Mouse (Mus musculus): Measurements from ENCODE around the gene Rasal2. TPM values are rescaled to one million over a fixed set of nuclear protein-coding genes. Genes with fewer than 3 reads are reported as not detected.

Rasal2 gene
- polyA plus RNA-seq, 1 experiment from 2014 or later, result 16.6 TPM

GRCm38 (mm10) chr1:157425741-157426427 lies 13.5 kb upstream of the Rasal2 start:
- CTCF ChIA-PET, result interaction anchor here (1.0 to 2.4 kb wide), 2 partner anchors 18 to 126 kb away, joined by 3 to 9 read pairs; no protein-coding TSS in a partner anchor
- ATAC-seq (no peak), DNase-seq (ENCODE audit: low read depth, low spot score) (no peak)
- POLR2A ChIA-PET, result no interaction called here
- in situ Hi-C loops (cut with MboI; ENCODE audit: low pct_unique_long_range_greater_than_20kb), result no loop called here
- no peak for TF ChIP-seq CTCF (IDR thresholded peaks at IDR 0.05)
- H3K27me3 ChIP-seq, result no peaks in the 10 kb centered on the region

GRCm38 (mm10) chr1:157417861-157418260 lies 5.5 kb upstream of the Rasal2 start:
- no peak for TF ChIP-seq CTCF (IDR thresholded peaks at IDR 0.05)
- no peak for ATAC-seq
- no peak for DNase-seq (ENCODE audit: low read depth, low spot score)
- no peaks in the 10 kb centered on the region for H3K27me3 ChIP-seq
- ChIA-PET CTCF (interaction anchor here (2.0 kb wide), 1 partner anchor 119 kb away, joined by 4 read pairs; no protein-coding TSS in a partner anchor), POLR2A (no interaction called here)
- in situ Hi-C loops (cut with MboI; ENCODE audit: low pct_unique_long_range_greater_than_20kb), result no loop called here

GRCm38 (mm10) chr1:157417414-157417813 lies 5.0 kb upstream of the Rasal2 start:
- POLR2A ChIA-PET, result no interaction called here
- no peak for DNase-seq (ENCODE audit: low read depth, low spot score)

GRCm38 (mm10) chr1:157416628-157417027 lies 4.2 kb upstream of the Rasal2 start:
- no peak for TF ChIP-seq CTCF (IDR thresholded peaks at IDR 0.05)
- H3K27me3 ChIP-seq, result no peaks in the 10 kb centered on the region
- CTCF ChIA-PET, result no interaction called here
- ATAC-seq, result no peak
- in situ Hi-C loops (cut with MboI; ENCODE audit: low pct_unique_long_range_greater_than_20kb), result no loop called here
- POLR2A ChIA-PET, result interaction anchor here (0.6 kb wide), 1 partner anchor 103 kb away, joined by 3 read pairs; no protein-coding TSS in a partner anchor
- no peak for DNase-seq (ENCODE audit: low read depth, low spot score)

More at GRCm38 (mm10) chr1:157417414-157417813, 5.0 kb upstream of the Rasal2 start:
- in situ Hi-C loops (cut with MboI; ENCODE audit: low pct_unique_long_range_greater_than_20kb), result no loop called here
- CTCF ChIA-PET, result no interaction called here
- ATAC-seq, result no peak
- TF ChIP-seq CTCF (IDR thresholded peaks at IDR 0.05), result no peak
- no peaks in the 10 kb centered on the region for H3K27me3 ChIP-seq

GRCm38 (mm10) chr1:157415771-157416170 lies 3.4 kb upstream of the Rasal2 start:
- TF ChIP-seq CTCF (IDR thresholded peaks at IDR 0.05), result no peak
- CTCF ChIA-PET, result no interaction called here
- DNase-seq (ENCODE audit: low read depth, low spot score) (no peak), ATAC-seq (no peak)
- in situ Hi-C loops (cut with MboI; ENCODE audit: low pct_unique_long_range_greater_than_20kb), result no loop called here
- POLR2A ChIA-PET, result no interaction called here
- no peaks in the 10 kb centered on the region for H3K27me3 ChIP-seq

GRCm38 (mm10) chr1:157411711-157412380 lies 549 bp downstream of the Rasal2 start:
- ChIA-PET CTCF (interaction anchor here (0.8 to 2.0 kb wide), 7 partner anchors 32 to 126 kb away, joined by 3 to 6 read pairs (median 4); no protein-coding TSS in a partner anchor), POLR2A (interaction anchor here (0.9 to 1.0 kb wide), 2 partner anchors 47 to 114 kb away, joined by 3 read pairs; no protein-coding TSS in a partner anchor)
- TF ChIP-seq CTCF (IDR thresholded peaks at IDR 0.05), result no peak
- in situ Hi-C loops (cut with MboI; ENCODE audit: low pct_unique_long_range_greater_than_20kb), result loop anchor here (5.0 kb wide), 1 partner anchor 115 kb away; no protein-coding TSS in a partner anchor
- ATAC-seq, result peak; percentile 75
- no peaks in the 10 kb centered on the region for H3K27me3 ChIP-seq
- no peak for DNase-seq (ENCODE audit: low read depth, low spot score)

- POLR2A ChIA-PET, result interaction anchor here (0.6 kb wide), 2 partner anchors 12 to 927 kb away, joined by 3 to 9 read pairs; no protein-coding TSS in a partner anchor
- no peak for DNase-seq (ENCODE audit: low read depth, low spot score)
- CTCF ChIA-PET, result interaction anchor here (0.8 to 2.0 kb wide), 7 partner anchors 32 to 126 kb away, joined by 3 to 6 read pairs (median 4); no protein-coding TSS in a partner anchor
- in situ Hi-C loops (cut with MboI; ENCODE audit: low pct_unique_long_range_greater_than_20kb), result loop anchor here (5.0 kb wide), 1 partner anchor 114 kb away; no protein-coding TSS in a partner anchor
- no peaks in the 10 kb centered on the region for H3K27me3 ChIP-seq
- no peak for TF ChIP-seq CTCF (IDR thresholded peaks at IDR 0.05)
- no peak for ATAC-seq
Measured at GRCm38 (mm10) chr1:157411341-157411710, 1.1 kb downstream of the Rasal2 start.

GRCm38 (mm10) chr1:157410937-157411336 lies 1.5 kb downstream of the Rasal2 start:
- POLR2A ChIA-PET, result interaction anchor here (0.6 kb wide), 2 partner anchors 12 to 926 kb away, joined by 3 to 9 read pairs; no protein-coding TSS in a partner anchor
- in situ Hi-C loops (cut with MboI; ENCODE audit: low pct_unique_long_range_greater_than_20kb), result loop anchor here (5.0 kb wide), 1 partner anchor 114 kb away; no protein-coding TSS in a partner anchor
- DNase-seq (ENCODE audit: low read depth, low spot score), result no peak
- CTCF ChIA-PET, result interaction anchor here (0.8 to 2.0 kb wide), 7 partner anchors 31 to 125 kb away, joined by 3 to 6 read pairs (median 4); no protein-coding TSS in a partner anchor
- ATAC-seq, result no peak
- H3K27me3 ChIP-seq, result no peaks in the 10 kb centered on the region
- TF ChIP-seq CTCF (IDR thresholded peaks at IDR 0.05), result no peak

GRCm38 (mm10) chr1:157409648-157410047 lies 2.7 kb downstream of the Rasal2 start:
- ChIA-PET CTCF (interaction anchor here (2.0 kb wide), 1 partner anchor 102 kb away, joined by 6 read pairs; no protein-coding TSS in a partner anchor), POLR2A (no interaction called here)
- ATAC-seq (no peak), DNase-seq (ENCODE audit: low read depth, low spot score) (no peak)
- TF ChIP-seq CTCF (IDR thresholded peaks at IDR 0.05), result no peak
- no peaks in the 10 kb centered on the region for H3K27me3 ChIP-seq
- in situ Hi-C loops (cut with MboI; ENCODE audit: low pct_unique_long_range_greater_than_20kb), result loop anchor here (5.0 kb wide), 1 partner anchor 112 kb away; no protein-coding TSS in a partner anchor

- no peak for TF ChIP-seq CTCF (IDR thresholded peaks at IDR 0.05)
- in situ Hi-C loops (cut with MboI; ENCODE audit: low pct_unique_long_range_greater_than_20kb), result no loop called here
Measured at GRCm38 (mm10) chr1:157388027-157388426, 24.4 kb downstream of the Rasal2 start.

More at GRCm38 (mm10) chr1:157388027-157388426, 24.4 kb downstream of the Rasal2 start:
- DNase-seq (ENCODE audit: low read depth, low spot score), result no peak
- POLR2A ChIA-PET, result no interaction called here
- CTCF ChIA-PET, result no interaction called here
- H3K27me3 ChIP-seq, result no peaks in the 10 kb centered on the region
- no peak for ATAC-seq

All from Patski (cell line).